Mouse (Mus musculus): Measurements from ENCODE around the gene Adamts20.

Gene Adamts20

DNA sequence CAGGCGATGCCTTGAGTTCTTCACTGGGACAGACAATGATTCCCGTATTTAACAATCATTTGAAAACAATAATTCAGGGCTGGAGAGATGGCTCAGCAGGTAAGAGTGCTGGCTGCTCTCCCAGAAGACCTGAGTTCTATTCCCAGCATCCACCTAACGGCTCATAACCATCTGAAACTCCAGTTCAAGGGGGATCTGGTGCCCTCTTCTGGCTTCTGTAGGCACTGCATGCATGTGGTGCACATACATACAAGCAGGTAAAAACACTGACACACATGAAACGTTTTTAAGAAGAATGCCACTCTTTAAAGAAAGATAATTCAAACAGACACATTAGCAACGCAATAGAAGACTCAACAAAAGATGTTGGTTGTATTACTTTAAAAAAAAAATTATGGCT, 120.9 kb downstream of the Adamts20 start:
- no peak for DNase-seq (ENCODE audit: low read depth in 1 of 2, low spot score in 2 of 2)

DNA sequence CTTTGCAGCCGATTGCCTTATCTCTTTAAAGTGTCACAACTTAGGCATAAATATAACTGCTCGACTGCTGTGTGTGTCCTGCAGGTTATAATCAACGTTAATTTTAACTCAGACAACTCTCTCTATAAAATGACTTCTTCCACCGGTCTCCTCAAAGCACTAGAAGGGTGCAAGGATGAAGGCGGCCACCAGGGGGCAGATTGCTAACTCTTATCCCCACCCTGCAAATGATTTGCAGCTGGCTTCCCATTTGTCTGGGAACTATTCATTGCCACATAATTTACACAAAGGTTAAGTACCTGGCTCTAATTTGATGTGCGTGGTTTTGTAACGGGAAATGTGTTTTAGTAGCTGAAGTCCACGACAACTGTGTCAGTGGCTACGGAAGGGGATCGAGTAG, 122.9 kb downstream of the Adamts20 start:
- no peak for DNase-seq (ENCODE audit: low read depth in 1 of 2, low spot score in 2 of 2)

DNA sequence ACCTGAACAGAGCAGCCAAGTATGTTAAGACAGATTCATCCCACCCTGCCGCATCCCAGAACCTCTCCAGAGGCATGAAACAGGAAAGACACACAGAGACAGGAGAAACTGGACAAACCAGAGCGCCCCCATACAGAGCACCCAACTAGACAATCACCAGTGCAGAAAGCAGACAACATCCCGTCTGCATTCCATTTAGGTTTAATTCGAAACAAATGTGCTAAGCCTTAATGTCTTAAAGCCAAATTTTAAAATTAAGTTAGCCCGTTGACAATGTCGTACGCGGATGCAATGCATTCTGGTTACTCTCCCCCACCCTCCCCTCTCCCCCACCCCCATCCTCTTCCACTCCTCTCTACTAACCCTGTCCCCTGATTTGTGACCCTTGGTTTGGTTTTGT, 126.2 kb downstream of the Adamts20 start:
- no peak for DNase-seq (ENCODE audit: low read depth in 1 of 2, low spot score in 2 of 2)

DNA sequence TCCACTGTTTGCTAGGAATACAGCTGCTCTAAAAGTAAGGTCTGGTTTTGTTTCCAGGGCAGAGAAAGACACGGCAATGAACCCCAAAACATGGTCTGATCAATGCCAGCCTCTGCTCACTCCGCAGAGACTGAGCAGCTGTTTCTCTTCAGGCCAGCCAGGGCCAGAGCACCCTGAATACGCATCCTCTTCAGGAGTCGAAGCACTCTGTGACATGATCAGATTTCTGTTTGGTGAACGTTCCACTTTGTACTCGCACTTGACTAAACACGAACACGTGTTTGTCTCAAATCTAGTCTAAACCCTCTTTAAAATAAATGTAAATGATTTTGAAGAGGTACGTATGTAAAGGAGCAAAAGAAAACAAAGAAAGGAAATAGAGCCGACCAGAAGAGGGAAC, 130.6 kb downstream of the Adamts20 start:
- DNase-seq (ENCODE audit: low read depth in 1 of 2, low spot score in 2 of 2), result no peak

DNA sequence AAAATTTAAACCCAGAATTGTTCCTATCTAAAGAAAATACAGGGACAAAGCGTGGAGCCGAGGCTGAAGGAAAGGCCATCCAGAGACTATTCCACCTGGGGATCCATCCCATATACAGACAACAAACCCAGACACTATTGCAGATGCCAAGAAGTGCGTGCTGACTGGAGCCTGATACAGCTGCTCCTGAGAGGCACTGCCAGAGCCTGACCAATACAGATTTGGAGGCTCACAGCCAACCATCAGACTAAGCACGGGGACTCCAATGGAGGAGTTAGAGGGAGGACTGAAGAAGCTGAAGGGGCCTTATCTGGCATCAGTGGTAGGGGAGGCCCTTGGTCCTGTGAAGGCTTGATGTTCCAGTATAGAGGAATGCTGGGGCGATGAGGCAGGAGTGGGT, 138.6 kb downstream of the Adamts20 start:
- DNase-seq (ENCODE audit: low read depth in 1 of 2, low spot score in 2 of 2), result no peak

DNA sequence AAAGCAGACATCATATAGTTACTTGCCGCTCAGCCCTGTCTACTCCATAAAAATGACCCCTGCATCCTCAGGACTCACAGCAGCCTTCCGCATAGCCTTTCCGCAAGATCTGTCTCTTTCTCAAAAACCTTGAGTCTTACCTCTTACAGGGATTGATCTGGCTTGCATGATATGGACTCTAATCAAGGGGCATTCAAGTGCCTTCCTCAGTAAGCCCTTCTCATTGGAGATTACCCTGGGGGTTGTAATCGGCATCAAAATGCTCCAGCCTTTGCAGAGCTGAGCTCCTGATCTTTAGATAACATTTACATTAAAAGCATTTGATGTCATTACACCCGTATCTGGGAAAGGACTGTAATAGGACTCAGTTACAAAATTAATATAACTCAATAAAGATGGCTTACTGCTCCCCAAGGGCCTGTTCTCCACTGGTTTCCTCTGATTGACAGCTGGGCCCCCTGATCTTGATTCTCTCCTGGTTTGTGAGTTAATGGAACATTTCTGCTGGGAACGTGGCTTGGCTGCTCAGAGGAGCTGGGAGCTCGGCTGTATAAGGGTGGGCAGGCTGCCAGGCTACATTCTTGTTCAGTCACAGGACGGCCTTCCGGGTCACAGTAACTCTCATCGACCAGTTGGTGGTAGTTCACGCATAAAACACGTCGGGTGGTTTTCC, 139.6 kb downstream of the Adamts20 start:
- DNase-seq (ENCODE audit: low read depth in 1 of 2, low spot score in 2 of 2), result no peak

DNA sequence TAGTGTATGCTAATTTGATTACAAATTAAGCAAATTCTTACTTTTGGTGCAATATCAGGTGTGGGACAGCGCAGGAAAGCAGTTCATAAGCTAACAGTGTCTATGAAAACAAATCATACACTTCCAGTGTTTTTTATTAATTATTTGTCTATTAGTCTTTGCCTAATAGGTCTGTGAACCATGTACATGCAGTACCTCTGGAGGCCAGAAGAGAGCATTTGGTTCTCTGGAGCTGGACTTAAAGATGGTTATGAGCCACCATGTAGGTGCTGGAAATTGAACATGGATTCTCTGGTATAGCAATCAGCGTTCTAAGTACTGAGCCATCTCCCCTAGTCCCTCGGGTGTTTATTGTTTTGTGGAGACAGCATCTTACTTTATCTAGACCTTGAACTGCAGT, 149.0 kb downstream of the Adamts20 start:
- no peak for DNase-seq (ENCODE audit: low read depth in 1 of 2, low spot score in 2 of 2)

DNA sequence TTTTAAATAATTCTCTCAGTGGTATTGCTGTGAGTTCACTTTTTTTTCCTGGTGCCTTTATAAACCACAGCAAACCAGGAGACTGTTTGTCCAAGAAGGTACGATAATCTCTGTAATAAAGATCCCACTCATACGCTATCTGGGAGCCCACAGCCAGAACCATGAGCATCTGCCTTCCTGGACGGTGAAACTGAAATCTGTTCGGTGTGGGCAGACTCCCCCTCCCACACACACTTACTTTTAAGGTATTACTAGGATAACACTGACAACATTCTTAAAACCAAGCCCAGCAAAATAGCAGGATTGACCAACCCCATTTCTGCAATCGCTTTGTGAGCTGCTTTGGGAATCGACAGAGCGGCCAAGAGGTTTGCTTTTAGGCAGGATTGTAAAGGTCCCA, 155.5 kb downstream of the Adamts20 start:
- DNase-seq (ENCODE audit: low read depth in 1 of 2, low spot score in 2 of 2), result no peak

DNA sequence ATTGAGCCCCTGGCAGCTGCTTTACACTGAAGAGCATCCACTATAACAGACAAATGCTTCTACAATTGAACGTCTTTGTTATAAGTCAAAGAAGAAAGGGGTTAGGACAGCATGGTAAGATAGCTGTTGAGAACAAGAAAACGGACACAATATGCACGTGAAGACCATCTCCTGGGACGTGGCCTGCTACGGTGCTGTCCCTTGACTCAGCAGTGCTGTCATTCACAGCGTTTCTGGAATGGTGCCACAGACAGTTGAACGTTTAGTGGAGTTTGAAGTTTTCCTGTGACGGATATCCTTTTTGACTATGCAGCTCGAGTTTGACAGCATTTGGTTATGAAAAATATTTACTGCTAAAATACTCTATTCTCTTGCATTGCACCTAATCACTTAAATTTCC, 157.3 kb downstream of the Adamts20 start:
- DNase-seq (ENCODE audit: low read depth in 1 of 2, low spot score in 2 of 2), result no peak

DNA sequence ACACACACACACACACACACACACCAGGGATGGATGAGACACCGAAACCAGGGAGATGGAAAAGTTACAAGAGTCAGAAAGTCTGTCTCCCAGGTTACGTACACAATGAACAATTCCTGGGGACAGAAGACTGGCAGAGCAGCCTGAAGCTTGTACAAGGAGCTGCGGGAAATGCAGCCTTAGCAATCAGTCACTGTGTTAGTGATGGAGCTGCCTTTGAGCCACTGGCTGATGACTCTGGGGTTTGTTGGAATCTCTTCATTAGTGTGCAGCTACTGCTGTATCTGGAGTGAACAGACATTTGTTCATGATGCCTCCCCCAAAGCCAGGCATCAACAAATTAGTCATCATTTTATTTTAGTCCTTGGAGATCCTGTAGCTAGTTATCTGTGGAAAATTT, 162.1 kb downstream of the Adamts20 start:
- DNase-seq (ENCODE audit: low read depth in 1 of 2, low spot score in 2 of 2), result no peak

DNA sequence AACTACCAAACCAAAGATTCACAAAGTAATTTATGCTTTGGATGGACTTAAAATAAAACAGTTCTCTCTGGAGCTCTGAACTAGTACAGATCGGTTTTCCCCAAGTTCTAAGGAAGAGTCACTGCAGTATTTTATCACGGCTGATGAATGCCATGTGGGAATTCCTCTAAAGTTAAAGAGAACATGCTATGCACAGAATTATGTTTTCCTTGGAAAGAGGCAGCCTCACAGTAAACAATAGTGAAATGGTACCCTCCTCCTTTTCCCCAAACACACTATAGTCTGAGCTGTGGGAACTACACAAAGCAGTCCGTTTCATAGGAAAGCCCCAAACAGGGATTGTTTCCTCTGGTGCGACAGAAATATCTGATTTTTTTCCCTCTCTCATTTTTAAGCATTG, 171.1 kb downstream of the Adamts20 start:
- no peak for DNase-seq (ENCODE audit: low read depth in 1 of 2, low spot score in 2 of 2)

DNA sequence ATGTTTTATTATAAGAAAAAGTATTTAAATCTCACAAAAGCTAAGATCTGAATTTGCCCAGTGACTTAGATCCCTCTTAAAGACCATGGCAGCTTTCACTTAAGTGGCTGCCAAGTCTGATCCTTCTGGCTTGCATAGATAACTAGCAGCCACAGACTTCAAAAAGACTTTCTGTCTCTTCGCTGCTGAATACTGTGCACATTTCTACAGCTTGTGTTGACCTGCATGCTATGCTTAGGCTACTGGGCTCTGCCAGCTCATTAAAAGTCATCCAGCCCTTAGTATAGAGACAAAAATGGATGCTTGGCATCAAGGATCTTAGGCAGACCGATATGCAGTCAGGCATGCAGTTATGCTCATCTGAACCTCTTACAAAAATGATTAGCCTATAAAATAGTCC, 177.2 kb downstream of the Adamts20 start:
- DNase-seq (ENCODE audit: low read depth in 1 of 2, low spot score in 2 of 2), result no peak

DNA sequence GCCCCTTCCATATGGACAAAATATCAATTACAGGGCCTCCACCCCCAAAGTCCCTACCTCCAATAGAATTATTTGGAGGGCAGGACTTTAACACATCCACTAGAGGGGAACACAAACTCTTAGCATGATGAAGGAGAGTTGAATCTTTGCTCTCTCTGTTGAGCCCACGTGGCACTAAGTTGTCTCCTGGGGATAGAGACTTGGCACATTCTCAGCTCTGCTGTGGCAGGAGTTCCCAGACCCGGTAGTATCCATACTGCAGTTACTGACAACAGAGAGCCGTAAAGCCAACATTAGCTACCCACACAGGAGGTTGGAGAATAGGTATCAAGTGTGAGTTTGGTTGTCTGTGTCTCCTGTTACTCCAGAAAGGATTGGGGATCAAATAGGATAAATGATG, 177.7 kb downstream of the Adamts20 start:
- DNase-seq (ENCODE audit: low read depth in 1 of 2, low spot score in 2 of 2), result no peak

DNA sequence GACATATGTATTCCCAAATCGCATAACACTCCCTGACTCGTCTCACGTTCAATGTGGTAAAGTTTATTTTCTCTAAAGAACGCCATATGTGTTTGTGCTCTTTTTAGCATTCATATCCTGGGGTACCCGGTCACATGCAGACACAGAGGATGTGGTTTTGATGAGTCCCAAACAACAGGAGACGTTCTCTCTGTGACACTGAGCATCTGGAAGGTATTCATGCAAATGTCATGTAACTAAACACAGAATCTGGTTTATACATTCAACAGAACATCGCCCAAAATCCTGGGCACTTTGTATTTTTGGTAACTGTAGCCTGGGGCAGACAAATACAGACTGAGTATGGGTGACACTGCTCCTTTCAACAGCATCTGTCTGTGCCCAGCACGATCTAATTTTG, 188.8 kb downstream of the Adamts20 start:
- no peak for DNase-seq (ENCODE audit: low read depth in 1 of 2, low spot score in 2 of 2)

DNA sequence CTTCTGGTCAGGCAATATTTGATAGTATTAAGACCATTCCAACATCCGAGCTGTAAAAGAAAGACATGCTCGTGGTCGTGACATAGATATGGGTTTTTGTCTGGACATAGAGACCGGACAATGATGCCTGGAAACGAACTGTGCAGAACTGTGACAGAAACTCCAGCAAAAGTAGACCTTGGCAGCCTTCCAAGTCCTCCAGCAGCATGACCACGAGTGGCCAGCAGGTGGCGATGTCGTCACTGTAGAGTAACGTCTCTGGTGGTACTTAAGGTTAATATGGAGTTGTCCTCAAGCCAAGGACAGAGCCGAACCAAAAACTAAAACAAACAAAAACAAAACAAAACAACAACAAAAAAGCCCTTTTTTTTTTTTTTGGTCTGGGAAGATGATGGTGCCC, 199.6 kb downstream of the Adamts20 start:
- DNase-seq (ENCODE audit: low read depth in 1 of 2, low spot score in 2 of 2), result peak in 1 of 2 experiments; percentile 8

DNA sequence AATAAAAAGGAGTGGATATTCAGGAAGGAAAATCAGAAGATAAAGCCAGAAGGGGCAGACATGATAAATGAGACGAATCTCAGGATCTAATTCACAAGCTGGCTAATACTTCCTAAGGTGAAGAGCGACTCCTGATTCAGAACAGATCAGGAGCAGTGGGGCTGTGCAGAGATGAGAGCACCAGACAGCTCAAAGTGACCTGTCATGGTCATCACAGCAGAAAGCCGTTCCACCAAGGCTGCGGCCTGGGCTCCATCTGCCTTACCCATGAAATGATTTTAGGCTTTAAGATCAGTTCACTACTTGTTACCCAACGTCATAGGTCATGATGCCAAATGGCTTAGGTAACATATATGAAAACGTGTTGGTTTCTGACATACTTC, 200.7 kb downstream of the Adamts20 start:
- no peak for DNase-seq (ENCODE audit: low read depth in 1 of 2, low spot score in 2 of 2)

DNA sequence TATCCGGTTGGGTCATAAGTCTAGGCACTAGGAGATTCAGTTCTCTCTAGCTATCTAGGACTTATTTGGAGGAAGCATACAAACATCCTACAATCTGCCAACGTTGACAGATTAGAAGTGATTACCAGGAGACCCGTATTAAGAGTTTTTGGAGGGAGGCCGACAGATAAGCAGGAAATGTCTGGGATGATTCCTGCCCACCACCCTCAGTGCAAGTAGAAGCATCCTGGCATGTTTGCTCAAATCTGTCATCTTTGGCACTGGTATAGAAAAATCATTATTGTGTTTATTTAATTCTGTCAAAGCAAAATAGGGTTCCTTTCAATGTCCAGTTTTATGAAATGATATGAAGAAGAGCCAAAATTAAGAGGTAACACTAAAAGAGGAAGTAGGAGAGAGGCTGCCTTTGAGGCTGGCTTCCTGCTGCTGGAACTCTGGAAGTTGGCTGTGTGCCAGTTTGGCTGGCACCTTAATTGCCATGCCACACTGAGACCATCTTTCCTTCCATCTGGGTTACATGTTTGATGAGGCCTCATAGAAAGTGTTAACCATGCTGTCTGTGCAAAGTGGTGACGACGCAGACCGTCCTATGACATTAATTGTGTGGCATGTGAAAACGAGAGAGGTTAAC, 201.2 kb downstream of the Adamts20 start:
- DNase-seq (ENCODE audit: low read depth in 1 of 2, low spot score in 2 of 2), result no peak

DNA sequence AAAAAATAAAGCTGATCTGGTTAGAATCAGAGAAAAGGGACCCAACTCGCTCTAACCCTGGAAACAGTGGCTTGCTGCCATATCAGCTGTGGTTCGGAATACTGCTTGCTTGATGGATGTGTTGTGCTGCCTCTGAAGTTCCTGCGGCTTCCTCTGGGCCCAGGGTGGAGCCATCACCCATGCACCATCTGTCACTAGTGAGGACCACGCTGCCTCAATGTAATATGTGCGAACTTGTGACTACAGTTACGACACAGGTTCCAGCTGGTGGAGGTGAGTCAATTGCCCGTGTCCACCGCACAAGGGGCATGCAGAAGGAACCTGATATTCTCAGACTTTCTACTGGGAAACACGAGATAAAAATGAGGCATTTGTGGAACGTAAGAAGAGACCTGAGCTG, 202.0 kb downstream of the Adamts20 start:
- DNase-seq (ENCODE audit: low read depth in 1 of 2, low spot score in 2 of 2), result no peak

DNA sequence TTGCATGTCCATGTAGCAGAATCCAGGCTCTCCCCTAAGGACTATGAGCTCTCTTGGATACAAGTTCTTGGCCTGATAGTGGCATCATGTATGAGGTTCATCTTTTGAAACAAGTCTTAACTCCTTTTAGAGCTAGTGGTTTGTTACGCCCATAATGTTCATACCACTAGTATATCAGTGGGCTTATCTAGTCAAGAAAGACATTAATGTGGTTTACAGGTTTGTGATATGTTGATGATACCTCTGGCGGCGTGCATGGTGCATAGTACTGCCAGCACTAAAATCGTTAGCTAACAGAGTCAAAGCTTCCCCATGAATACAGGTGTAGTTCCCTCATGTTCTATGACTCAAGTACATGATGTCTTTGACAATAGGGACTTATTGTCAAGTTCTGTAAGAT, 205.7 kb downstream of the Adamts20 start:
- no peak for DNase-seq (ENCODE audit: low read depth in 1 of 2, low spot score in 2 of 2)

DNA sequence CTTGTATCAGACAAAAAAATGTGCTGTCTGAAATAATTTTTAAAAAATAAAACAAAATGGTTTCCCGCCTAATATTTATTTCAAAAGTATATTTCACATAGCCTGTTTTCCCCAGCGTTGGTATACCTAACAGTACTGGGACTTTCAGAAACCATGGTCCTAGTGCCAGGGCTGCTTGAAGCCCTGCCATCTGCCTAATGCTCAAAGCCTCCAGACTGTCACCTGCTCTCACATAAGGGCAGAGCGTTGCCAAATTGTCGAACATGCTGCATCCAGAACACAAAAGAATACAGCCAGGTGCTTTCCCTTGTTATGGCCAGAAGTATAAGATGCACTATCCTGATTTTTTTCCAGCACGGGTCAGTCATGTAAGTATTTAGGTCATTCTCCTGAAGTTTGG, 209.7 kb downstream of the Adamts20 start:
- DNase-seq (ENCODE audit: low read depth in 1 of 2, low spot score in 2 of 2), result no peak

DNA sequence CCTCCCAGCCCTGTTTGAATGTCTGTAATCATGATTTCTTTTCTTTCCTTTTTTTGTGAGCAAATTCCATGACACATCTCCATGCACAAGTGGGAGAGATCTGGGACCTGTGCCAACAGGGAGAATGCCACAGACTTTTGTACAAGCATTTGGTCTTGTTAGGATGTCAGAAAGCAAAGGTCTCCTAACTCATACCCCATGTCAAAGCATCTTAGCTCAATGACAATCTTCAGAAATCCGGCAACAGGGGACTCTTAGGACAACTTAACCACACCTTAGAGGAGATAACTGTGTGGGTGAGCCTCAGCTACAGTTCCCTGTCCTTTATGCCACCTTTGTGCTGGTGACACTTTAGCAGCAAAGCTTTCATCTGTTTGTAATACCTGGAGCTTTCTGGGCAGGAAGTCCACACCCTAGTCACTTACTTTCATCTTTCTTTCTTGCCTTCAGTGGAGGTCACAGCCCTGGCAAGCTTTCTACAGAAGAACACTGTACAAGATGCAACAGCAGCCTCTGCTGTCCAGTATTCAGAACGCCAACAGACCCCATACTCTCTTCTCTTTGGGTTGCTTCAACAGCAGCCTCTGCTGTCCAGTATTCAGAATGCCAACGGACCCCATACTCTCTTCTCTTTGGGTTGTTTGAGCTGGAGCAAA, 210.2 kb downstream of the Adamts20 start:
- DNase-seq (ENCODE audit: low read depth in 1 of 2, low spot score in 2 of 2), result no peak

DNA sequence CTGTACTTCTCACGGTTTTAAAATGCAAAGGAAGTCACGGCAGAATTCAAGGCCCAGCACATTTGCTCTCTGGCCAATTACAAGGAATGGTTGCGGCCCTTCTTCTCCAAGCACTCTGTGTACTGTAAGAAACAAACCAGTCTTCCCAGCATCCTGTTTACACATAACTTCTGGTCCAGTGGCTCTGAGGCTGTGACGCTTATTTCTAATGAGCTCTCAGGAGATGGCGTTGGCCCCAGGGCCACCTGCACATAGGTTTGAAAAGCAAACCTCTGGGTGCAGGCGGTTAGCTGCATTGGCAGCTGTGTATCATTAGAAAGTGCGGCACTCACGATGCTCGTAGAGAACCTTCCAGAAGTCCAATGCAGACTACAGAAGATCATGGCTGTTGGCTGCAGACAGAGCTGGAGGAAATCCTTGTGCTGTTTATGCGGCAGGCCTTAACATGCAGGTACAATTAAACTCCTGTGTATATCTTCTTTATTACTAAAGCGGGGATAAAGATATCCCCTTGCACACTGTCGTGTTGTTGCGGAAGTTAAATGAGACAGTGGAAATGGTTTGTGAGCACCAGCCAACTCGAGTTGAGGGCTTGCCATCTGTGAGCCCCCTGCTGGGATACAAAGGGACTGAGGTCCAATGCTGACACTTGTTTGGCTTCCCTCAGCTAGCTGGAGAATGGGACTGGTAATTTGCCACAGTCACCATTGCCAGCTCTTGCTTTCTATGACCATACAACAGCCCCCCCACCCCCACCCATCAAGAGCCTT, 210.9 kb downstream of the Adamts20 start:
- DNase-seq (ENCODE audit: low read depth in 1 of 2, low spot score in 2 of 2), result no peak
